Mouse (Mus musculus) hindbrain, embryonic 16.5 days (tissue): Measurements from ENCODE around the gene Tecta. TPM values are rescaled to one million over a fixed set of nuclear protein-coding genes. Genes with fewer than 3 reads are reported as not detected.

Experiments
- ATAC-seq: fragments of 200-750 bp; cut with Nextera tagmentation; 2 replicates; pipeline ENCODE4 v1.8.0; 2017; ENCODE audit warnings: moderate TSS enrichment, moderate library complexity
- H3K27ac ChIP-seq: fragments of 300-500 bp; sonication (generic); 2 replicates; pipeline ENCODE4 v1.5.1; 2014; ENCODE audit warnings: low read depth, mild to moderate bottlenecking, control low read depth, low read length, moderate library complexity
- H3K27me3 ChIP-seq: fragments of 300-500 bp; sonication (generic); replicated peaks from 2 replicates; pipeline ENCODE4 v1.6.1; 2014; ENCODE audit warnings: low read length; ENCODE audit not compliant: control insufficient read depth, insufficient read depth
- H3K36me3 ChIP-seq: fragments of 300-500 bp; sonication (generic); 2 replicates; pipeline ENCODE4 v1.6.1; 2014; ENCODE audit warnings: mild to moderate bottlenecking, low read length, moderate library complexity, mixed read lengths; ENCODE audit not compliant: control insufficient read depth, insufficient read depth
- H3K4me1 ChIP-seq: fragments of 300-500 bp; sonication (generic); 2 replicates; pipeline ENCODE4 v1.6.1; 2014; ENCODE audit warnings: low read depth, low read length; ENCODE audit not compliant: control insufficient read depth, insufficient read depth
- H3K4me2 ChIP-seq: fragments of 300-500 bp; sonication (generic); 2 replicates; pipeline ENCODE4 v1.6.1; 2014; ENCODE audit warnings: mild to moderate bottlenecking, low read length, control low read depth, moderate library complexity
- H3K4me3 ChIP-seq: fragments of 300-500 bp; sonication (generic); 2 replicates; pipeline ENCODE4 v1.5.1; 2014; ENCODE audit warnings: mild to moderate bottlenecking, low read length, control low read depth, moderate library complexity
- H3K9ac ChIP-seq: fragments of 300-500 bp; sonication (generic); 2 replicates; pipeline ENCODE4 v1.6.1; 2014; ENCODE audit warnings: low read depth, mild to moderate bottlenecking, control low read depth, low read length, moderate library complexity
- H3K9me3 ChIP-seq: fragments of 300-500 bp; sonication (generic); 2 replicates; pipeline ENCODE4 v1.6.1; 2014; ENCODE audit warnings: mild to moderate bottlenecking, low read length, moderate library complexity; ENCODE audit not compliant: control insufficient read depth
- WGBS: fragments of 180-500 bp; shearing (Covaris S2); extraction: QIAGEN DNeasy Blood & Tissue Kit; methylation state at CpG from one replicate; pipeline ENCODE4 v1.1.7; 2014; 5-methylcytosine and 5-hydroxymethylcytosine counted together
- polyA plus RNA-seq: library from polyadenylated mRNA; unstranded; fragments of >200 nt; fragmentation: Nextera tagmentation; extraction: Ambion mirVana; gene quantifications from 2 replicates; pipeline ENCODE4 v1.2.1, GENCODE M21; 2015

The Tecta gene
- 0.41 and 0.43 TPM in 2 replicates for polyA plus RNA-seq

DNA sequence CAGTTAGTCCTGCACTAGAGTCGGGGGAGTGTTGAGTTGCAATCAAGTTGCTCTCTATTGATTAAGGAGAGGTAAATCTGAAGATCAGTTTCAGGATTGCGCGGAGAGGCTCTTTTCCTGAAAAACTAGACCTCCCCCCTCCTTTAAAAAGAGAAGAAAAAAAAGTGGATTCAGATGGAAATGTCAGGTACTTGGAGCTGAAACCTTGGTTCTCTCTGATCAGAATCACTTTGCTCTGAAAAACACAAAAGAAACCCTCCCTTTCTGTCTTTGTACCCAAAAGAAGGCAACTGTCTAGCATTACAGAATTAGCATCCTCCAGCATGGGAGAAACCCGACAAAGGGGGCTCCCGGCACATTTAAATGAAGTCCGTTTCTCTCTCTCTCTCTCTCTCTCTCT lies at the start of gene Tecta:
Tecta (minus strand) TSS at position 101 of the 400 bp plus-strand sequence.
- Histone ChIP-seq H3K9ac (no peak within 1 kb of the TSS), H3K9me3 (no peaks in the 10 kb centered on the region), H3K36me3 (no peaks in the 10 kb centered on the region), H3K27ac (no peak within 1 kb of the TSS), H3K4me1 (no peaks in the 10 kb centered on the region; the same call in 1 of the 2 replicates), H3K4me3 (no peak within 1 kb of the TSS), H3K4me2 (no peak within 1 kb of the TSS), H3K27me3 (no peaks in the 10 kb centered on the region)
- 51% methylated on average over 6 of the region's 6 CpGs for WGBS
- no peak for ATAC-seq

DNA sequence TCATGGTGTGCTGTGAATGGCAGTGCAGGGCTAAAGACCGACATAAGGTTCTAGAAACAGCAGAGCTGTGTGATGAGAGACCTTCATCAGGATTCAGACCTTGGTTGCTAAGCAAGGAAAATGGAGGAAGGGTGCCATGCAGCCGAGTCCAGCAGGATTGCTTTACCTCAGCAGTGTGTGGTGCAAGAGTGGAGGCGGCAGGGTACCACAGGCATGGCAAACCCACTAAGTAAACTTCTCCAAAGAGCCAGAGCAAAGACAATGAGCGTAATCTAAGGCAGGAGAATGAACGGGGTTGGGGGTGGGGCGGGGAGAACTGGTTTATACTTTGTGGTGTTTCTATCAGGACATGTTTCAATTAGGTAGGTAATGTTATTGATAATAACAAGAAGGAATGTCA lies 49.3 kb upstream of the Tecta start:
- no peaks in the 10 kb centered on the region for H3K9me3 ChIP-seq
- H3K27ac ChIP-seq, result no peak overlapping the region
- WGBS, result 94% methylated on average over 6 of the region's 6 CpGs
- peaks cover 13% of the 10 kb centered on the region for H3K36me3 ChIP-seq
- ATAC-seq, result no peak
- H3K4me3 ChIP-seq, result no peak overlapping the region
- H3K27me3 ChIP-seq, result no peaks in the 10 kb centered on the region
- H3K4me1 ChIP-seq, result no peaks in the 10 kb centered on the region
- no peak overlapping the region for H3K9ac ChIP-seq
- no peak overlapping the region for H3K4me2 ChIP-seq

DNA sequence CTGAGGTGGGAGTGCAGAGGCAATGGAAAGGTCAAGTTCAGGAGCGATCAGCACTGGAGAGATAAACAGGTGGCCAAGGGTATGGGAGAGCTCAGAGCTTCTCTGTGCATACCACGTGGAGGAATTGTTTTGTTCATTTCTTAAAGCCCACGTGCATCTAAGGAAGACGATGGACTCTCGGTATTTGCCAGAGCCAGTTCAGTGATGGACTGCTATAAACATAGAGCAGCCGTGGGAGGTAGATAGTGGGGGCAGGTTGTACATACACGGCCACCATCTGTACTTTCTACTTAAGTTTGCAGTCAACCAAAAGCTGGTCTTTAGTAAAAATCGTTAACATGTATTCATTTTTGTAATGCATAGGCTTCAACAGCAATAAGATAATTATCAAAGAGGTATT lies 42.4 kb upstream of the Tecta start:
- no peak for ATAC-seq
- no peak overlapping the region for H3K4me2 ChIP-seq
- no peak overlapping the region for H3K27ac ChIP-seq
- H3K9me3 ChIP-seq, result no peaks in the 10 kb centered on the region
- no peak overlapping the region for H3K9ac ChIP-seq
- H3K4me1 ChIP-seq, result no peaks in the 10 kb centered on the region
- H3K36me3 ChIP-seq, result peaks cover 18% of the 10 kb centered on the region
- no peaks in the 10 kb centered on the region for H3K27me3 ChIP-seq
- no peak overlapping the region for H3K4me3 ChIP-seq
- WGBS, result 93% methylated on average over 8 of the region's 8 CpGs

DNA sequence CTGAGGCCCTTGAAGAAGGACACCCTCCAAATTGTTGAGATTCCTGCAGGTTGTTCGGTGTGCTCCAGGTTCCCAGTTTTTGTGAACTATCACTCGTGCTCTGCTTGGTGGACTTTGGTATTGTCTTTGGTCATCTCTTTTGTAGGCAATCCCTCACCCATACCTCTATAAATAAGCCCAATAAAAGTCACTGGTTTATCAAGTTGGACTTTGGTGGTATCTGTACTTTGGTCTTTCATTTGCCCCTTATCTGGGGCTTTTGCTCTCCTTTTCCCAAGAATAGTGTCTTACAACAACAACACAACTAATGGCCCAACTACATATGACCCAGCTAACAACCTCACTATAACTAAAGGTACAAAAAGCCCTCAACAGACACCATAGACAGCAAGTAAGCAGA lies 41.5 kb upstream of the Tecta start:
- H3K27ac ChIP-seq, result no peak overlapping the region
- no peaks in the 10 kb centered on the region for H3K9me3 ChIP-seq
- peaks cover 25% of the 10 kb centered on the region for H3K36me3 ChIP-seq
- 96% methylated on average over 2 of the region's 2 CpGs for WGBS
- H3K4me3 ChIP-seq, result no peak overlapping the region
- H3K27me3 ChIP-seq, result no peaks in the 10 kb centered on the region
- no peak overlapping the region for H3K4me2 ChIP-seq
- ATAC-seq, result no peak
- no peak overlapping the region for H3K9ac ChIP-seq
- H3K4me1 ChIP-seq, result no peaks in the 10 kb centered on the region

DNA sequence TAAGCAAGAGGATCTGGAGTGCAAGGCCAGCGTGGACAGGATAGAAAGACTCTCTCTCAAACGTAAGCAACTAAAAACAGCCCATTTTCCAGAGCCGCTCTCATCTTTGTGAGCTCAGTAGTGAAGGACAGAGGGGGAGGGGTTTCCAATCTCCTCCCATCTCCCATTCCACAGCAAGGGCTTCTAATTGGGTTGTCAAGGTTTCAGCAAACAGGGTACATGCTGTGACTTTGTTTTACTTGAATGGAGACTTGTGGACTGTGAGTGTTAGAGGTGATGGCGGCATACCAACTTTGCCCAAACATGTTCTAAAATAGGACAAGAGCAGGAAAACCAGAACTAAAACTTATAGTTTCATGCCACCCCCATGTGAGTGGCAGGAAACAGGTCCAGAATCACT lies 39.7 kb upstream of the Tecta start:
- H3K36me3 ChIP-seq, result peaks cover 31% of the 10 kb centered on the region
- ATAC-seq, result peak; percentile 58; the same call in 1 of the 2 replicates
- WGBS, result 29% methylated on average over 4 of the region's 4 CpGs

DNA sequence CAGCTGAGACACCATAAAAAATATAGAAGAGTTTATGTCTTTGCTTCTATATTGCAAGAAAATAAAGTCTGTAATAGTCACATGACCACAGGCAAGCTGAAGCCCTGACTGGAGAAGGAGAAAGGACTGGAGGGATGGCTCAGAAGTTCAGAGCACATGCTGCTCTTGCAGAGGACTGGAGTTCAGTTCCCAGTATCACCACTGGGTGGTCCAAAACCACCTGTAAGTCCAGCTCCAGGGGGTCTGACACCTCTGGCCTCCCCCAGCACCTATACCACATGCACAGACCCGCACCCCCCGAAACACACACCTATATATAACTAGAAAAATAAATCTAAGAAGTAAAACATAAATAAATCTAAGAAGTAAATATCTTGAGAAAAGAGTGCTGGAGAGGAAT lies 32.4 kb upstream of the Tecta start:
- peaks cover 25% of the 10 kb centered on the region for H3K36me3 ChIP-seq
- H3K27ac ChIP-seq, result no peak overlapping the region
- H3K4me1 ChIP-seq, result no peaks in the 10 kb centered on the region
- no peak overlapping the region for H3K4me2 ChIP-seq
- ATAC-seq, result no peak
- H3K4me3 ChIP-seq, result no peak overlapping the region
- no peaks in the 10 kb centered on the region for H3K27me3 ChIP-seq
- H3K9ac ChIP-seq, result no peak overlapping the region
- H3K9me3 ChIP-seq, result no peaks in the 10 kb centered on the region
- WGBS, result 94% methylated on average over 2 of the region's 2 CpGs

More for the DNA sequence above, 39.7 kb upstream of the Tecta start:
- Histone ChIP-seq H3K27ac (no peak overlapping the region), H3K27me3 (no peaks in the 10 kb centered on the region), H3K4me3 (no peak overlapping the region), H3K4me2 (no peak overlapping the region), H3K9ac (no peak overlapping the region), H3K9me3 (no peaks in the 10 kb centered on the region), H3K4me1 (no peaks in the 10 kb centered on the region)

DNA sequence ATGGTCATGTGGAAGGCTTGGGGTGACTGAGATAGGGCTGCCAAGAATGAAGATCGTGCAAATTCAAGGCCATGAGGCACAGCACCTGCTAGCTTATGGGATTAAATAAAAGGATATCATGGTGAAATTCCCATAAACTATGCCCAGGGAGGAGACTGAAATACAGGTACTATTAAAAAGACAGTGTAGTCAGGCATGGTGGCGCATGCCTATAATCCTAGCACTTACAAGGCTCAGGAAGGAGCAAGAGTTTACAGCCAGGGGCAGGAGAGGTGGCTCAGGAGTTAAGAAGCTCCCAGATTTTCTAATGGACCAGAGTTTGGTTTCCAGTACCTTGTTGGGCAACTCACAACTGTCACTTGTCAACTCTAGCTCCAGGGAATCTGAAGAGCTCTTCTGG lies 31.9 kb upstream of the Tecta start:
- Histone ChIP-seq H3K9ac (no peak overlapping the region), H3K4me3 (no peak overlapping the region), H3K4me1 (no peaks in the 10 kb centered on the region), H3K27ac (no peak overlapping the region), H3K9me3 (no peaks in the 10 kb centered on the region), H3K36me3 (peaks cover 21% of the 10 kb centered on the region), H3K27me3 (no peaks in the 10 kb centered on the region), H3K4me2 (no peak overlapping the region)
- WGBS, result 94% methylated on average over 2 of the region's 2 CpGs
- no peak for ATAC-seq

DNA sequence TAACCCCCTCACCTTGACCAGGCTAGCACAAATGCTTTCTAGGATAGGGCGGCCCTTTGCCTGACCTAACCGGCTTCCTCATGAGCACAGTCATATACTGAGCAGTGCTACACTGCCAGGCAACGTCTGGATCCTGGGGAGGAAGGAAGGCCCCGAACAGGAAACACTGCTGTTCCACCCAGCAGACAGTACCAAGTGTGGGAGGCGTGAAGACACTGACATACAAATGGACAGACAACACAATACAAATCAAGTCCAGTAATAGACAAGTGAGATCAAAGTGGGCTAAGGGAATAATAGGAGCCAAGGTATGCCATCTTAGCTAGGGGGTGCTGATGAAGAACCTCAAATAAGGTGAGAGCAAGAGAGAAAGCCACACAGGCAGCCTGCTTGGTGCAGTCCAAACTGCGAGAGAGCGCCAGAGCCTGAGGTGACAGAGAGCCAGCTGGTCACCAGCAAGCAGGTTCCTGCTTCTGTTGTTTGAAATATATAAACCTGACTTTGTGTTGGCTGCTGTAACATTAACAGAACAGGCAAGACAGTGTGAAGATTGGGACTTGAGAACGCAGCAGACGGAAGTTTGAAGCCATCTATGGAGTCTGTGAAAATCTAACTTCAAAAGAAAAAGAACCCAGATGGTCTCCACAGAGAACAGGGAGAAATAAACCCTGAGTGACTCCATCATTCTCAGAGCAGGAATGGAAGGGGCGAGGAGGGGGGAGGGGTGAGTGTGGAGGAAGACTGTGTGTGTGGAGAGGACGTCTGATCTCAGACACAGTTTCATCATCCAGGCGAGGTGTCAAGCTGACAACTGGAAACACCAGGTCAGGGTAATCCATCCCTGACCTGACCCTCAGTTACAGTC lies 28.6 kb upstream of the Tecta start:
- Histone ChIP-seq H3K4me3 (no peak overlapping the region), H3K27ac (peak overlapping the region; percentile 19), H3K4me2 (no peak overlapping the region), H3K4me1 (no peaks in the 10 kb centered on the region), H3K9ac (no peak overlapping the region), H3K36me3 (peaks cover 6% of the 10 kb centered on the region; the same call in 1 of the 2 replicates), H3K27me3 (no peaks in the 10 kb centered on the region), H3K9me3 (no peaks in the 10 kb centered on the region)
- WGBS, result 74% methylated on average over 12 of the region's 12 CpGs
- peak; percentile 63 for ATAC-seq

DNA sequence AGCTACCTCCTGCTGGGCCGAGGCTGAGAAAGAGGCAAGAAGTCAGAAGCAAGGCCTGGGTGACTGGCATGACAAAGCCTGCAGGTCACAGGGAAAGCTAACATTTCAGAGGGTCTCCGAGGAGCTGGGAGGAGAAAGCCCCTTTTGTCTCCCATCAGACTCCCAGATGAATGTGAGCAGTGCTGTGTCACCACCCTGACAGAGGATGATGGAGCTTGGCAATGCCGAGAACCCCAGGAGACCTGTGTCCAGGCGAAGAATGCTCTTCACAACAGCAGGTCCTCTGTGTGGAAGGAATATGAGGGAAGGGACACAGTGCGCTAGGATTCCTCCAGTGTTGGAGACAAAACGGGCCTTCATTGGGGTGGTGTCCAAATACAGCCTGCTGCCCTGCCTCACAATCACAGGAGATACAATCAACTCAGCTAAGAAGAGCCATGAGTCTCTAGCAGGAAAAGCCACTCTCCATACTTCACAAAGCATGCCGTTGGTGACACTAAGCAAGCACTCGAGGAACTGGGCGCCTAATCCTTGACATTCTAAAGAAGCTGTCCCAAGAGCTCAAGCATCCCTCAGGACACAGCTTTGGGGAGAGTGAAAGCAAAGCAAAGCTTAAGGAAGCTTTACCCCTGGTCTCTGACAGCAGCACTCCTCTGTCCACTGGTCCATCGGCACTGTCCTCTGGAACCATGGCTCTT lies 27.1 kb upstream of the Tecta start:
- no peak overlapping the region for H3K27ac ChIP-seq
- H3K9ac ChIP-seq, result no peak overlapping the region
- peaks cover 6% of the 10 kb centered on the region; the same call in 1 of the 2 replicates for H3K36me3 ChIP-seq
- no peak overlapping the region for H3K4me2 ChIP-seq
- no peaks in the 10 kb centered on the region for H3K9me3 ChIP-seq
- no peaks in the 10 kb centered on the region for H3K4me1 ChIP-seq
- WGBS, result 38% methylated on average over 10 of the region's 10 CpGs
- H3K4me3 ChIP-seq, result no peak overlapping the region
- no peaks in the 10 kb centered on the region for H3K27me3 ChIP-seq
- peak; percentile 81 for ATAC-seq
